Mouse (Mus musculus): Measurements from ENCODE around the gene Gm10681.
"Not testable (repeated sequence)": the region's sequence is repeated elsewhere in the genome, so short reads cannot be mapped to it uniquely, and the experiment has no call there.

The Gm10681 gene

GRCm38 (mm10) chr3:98507229-98507628 lies 81.4 kb downstream of the Gm10681 start:
- not testable (repeated sequence) for DNase-seq

Data from lung, adult 18-20 months (tissue).